Mouse (Mus musculus): ENCODE measurements around the gene Gnat1.

DNA sequence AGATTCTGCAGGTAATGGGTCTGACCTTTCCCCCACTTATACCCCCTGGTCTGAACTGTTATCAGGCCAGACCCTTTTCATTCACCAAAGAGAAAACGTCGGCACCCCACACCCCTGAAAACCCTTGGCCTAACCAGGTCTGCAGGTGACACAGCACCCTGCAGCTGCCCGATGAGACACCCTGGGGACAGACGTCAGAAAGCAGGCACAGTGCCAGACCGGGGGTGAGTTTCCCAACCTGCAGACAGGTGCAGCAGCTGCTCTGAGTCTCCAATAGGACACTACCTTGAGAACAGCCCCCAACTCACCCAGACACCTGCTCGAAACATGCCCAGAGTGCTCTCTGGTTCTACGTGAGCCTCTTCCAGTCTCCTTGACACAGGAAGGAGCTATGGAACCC is 9.4 kb upstream of the Gnat1 start:
- TF ChIP-seq HCFC1 (IDR thresholded peaks at IDR 0.05; ENCODE audit: borderline replicate concordance, insufficient read depth, low read length) (no peak), CHD2 (IDR thresholded peaks at IDR 0.05; ENCODE audit: low read depth, low read length) (no peak), ZNF384 (IDR thresholded peaks at IDR 0.05; ENCODE audit: low read depth, low read length) (no peak), ZC3H11A (IDR thresholded peaks at IDR 0.05; ENCODE audit: borderline replicate concordance, low read depth, low read length) (no peak)

Data from ES-E14 (cell line).